Mouse (Mus musculus) liver, postnatal 0 days (tissue): ENCODE results near the gene Bmpr2.

Experiments used
- CTCF ChIP-seq: sonication (generic); IDR thresholded peaks from 2 replicates; pipeline ENCODE4 v1.5.1; 2016; ENCODE audit warnings: antibody characterized with exemption, low read depth
- EP300 ChIP-seq: IDR thresholded peaks from 2 replicates; pipeline ENCODE4 v1.6.1; 2016; ENCODE audit warnings: antibody characterized with exemption, low read depth, mild to moderate bottlenecking

- TF ChIP-seq CTCF (no peak), EP300 (no peak)
Observed at GRCm38 (mm10) chr1:59897147-59897798, 134.1 kb downstream of the Bmpr2 start.
